ENCODE assay signal across 25 mouse cellular contexts in the genomic region with DNA sequence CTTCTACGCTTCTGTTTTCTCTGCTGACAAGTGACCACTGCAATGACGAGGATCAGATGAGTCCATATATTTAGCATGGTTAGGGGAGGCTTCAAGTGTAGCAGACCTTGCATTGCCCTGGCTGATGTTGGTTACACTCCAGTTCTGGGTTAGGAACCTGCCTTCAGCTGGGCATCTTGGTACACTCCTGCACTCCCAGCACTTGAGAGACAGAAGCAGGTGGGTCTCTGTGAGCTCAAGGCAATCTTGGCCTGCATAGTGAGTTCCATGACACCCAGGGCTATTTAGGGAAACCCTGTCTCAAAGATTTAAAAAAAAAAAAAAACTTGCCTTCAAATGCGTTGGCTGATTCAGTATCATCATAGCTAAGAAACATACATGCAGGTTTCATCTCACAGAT.
"Had no signal": no experiment of that assay in that cellular context is flagged by ENCODE, and none has a peak within 500 bp of the region (broad histone marks: within the 10 kb centered on the region; RNA-seq: fewer than 3 reads in every experiment).

No protein-coding gene starts in this region.

- H3K27ac ChIP-seq: heart, adult 2 months; heart, embryonic 13.5 days; heart, embryonic 15.5 days; hindbrain, embryonic 13.5 days; hindbrain, embryonic 15.5 days; hindbrain, postnatal 0 days; layer of hippocampus, adult 2 months; left cerebral cortex, adult 2 months; limb, embryonic 10.5 days; limb, embryonic 12.5 days; liver, embryonic 13.5 days; liver, embryonic 15.5 days had no signal

- H3K4me1 ChIP-seq: heart, embryonic 15.5 days; limb, embryonic 10.5 days; limb, embryonic 12.5 days; liver, embryonic 13.5 days; liver, embryonic 15.5 days had no signal

- ATAC-seq: hindbrain, postnatal 0 days; intestine, embryonic 16.5 days had no signal

- H3K4me2 ChIP-seq: heart, embryonic 11.5 days; heart, embryonic 13.5 days; heart, embryonic 15.5 days; hindbrain, embryonic 13.5 days; hindbrain, embryonic 15.5 days; limb, embryonic 12.5 days; liver, embryonic 11.5 days; liver, embryonic 13.5 days; liver, embryonic 15.5 days had no signal

- DNase-seq: heart, adult 11 months; heart, adult 2 months; heart, postnatal 14 days; heart, postnatal 36 days; kidney, adult 11 months; kidney, adult 2 months; kidney, adult 9 months; kidney, postnatal 10 days; kidney, postnatal 25 days; kidney, postnatal 4 days; liver; liver, embryonic 13.5 days had no signal

- H3K4me3 ChIP-seq: heart, adult 2 months; heart, embryonic 13.5 days; heart, embryonic 15.5 days; hindbrain, embryonic 13.5 days; hindbrain, embryonic 15.5 days; layer of hippocampus, adult 2 months; left cerebral cortex, adult 2 months; limb, embryonic 10.5 days; limb, embryonic 12.5 days; liver, embryonic 13.5 days; liver, embryonic 15.5 days had no signal

- H3K9me3 ChIP-seq: heart, embryonic 13.5 days; heart, embryonic 15.5 days; hindbrain, embryonic 13.5 days; hindbrain, embryonic 15.5 days; limb, embryonic 10.5 days; limb, embryonic 12.5 days; liver, embryonic 13.5 days; liver, embryonic 15.5 days had no signal

- H3K9ac ChIP-seq: heart, embryonic 13.5 days; heart, embryonic 15.5 days; hindbrain, embryonic 13.5 days; hindbrain, embryonic 15.5 days; limb, embryonic 12.5 days; liver, embryonic 13.5 days; liver, embryonic 15.5 days had no signal

- H3K27me3 ChIP-seq: heart, embryonic 13.5 days; heart, embryonic 15.5 days; hindbrain, embryonic 13.5 days; hindbrain, embryonic 15.5 days; limb, embryonic 12.5 days; liver, embryonic 13.5 days; liver, embryonic 15.5 days had no signal

- H3K36me3 ChIP-seq: heart, embryonic 15.5 days; hindbrain, embryonic 13.5 days; hindbrain, embryonic 15.5 days; limb, embryonic 10.5 days; limb, embryonic 12.5 days; liver, embryonic 13.5 days; liver, embryonic 15.5 days had no signal
